Mouse (Mus musculus) c-Kit-negative CD71-positive TER-119-positive erythroid progenitor cells, embryonic 14.5 days (primary cell): ENCODE results near the gene Uhrf1bp1l.
"Not testable (repeated sequence)": the region's sequence is repeated elsewhere in the genome, so short reads cannot be mapped to it uniquely, and the experiment has no call there.

Experiments used
- DNase-seq: peaks from one replicate; pipeline ENCODE4 v3.0.0-alpha.2; 2013; ENCODE audit warnings: low read depth, low spot score

The Uhrf1bp1l gene

DNA sequence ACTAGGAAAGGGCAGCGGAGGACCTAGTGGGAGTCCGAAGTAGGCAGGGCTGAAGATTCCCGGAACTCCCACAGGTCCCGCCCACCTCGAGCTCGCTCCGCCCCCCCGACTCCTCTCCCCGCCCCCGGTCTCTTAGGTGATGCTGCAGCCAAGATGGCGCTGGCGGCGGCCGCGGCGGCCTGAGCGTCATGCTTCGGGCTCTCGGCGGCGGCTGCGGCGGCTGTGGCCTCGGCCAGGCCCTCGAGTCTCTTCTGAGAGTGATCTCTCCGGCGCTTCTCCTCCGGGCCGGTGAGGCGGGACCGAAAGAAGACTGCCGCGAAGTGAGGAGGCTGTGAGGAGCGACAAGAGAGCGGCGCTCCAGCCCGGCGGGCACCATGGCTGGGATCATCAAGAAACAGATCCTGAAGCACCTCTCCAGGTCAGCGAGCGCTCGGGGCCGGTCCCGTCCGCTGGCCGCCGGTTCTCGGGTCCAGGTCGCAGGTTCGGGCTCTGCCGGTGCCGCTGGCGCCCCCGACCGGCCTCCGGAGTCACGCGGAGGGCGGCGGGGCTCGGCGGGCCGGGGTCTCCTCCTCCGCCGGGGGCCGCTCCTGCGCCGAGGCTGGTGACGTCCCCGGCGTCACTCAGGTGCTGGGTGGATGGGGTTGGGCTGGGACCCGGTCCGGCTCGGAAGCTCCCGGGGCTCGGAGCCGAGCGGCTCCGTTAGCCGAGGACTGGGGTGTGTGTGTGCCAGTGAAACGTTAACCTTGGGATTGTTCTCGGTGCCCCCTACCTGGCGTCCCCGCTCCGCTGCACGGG is at the start of gene Uhrf1bp1l:
Uhrf1bp1l (plus strand) TSS at position 121 of the 795 bp plus-strand sequence.
- DNase-seq, result peak; percentile 91

DNA sequence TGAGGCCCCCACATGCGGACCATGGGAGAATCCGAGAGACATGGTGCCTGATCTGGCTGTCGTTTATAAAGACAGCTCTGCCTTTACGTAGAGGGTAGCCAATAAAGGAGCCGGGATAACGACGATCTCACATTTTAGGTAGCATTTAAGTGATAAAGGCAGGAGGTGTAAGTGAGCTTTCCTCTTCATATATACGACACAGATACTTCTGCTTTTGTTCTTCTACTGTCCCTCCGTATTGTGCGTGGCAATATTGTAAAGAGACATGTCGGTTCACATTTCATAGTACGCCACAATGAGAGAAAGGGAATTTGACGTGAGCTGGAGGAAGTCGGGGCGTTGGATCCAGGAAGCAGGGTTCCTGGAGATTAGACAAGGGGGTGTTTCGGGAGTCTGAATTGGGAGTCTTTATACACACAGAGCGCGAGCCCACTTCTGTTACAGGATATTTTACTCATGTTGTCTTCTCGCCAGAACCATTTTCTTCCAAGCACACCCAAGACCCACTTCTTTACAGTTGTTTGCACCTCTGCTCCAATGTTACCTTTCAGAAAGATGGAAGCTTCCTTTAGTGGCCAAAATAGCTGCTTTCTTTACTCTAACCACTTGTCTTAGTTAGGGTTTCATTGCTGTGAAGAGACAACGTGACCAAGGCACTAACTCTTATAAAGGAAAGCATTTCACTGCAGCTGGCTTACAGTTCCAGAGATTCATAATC is 49.4 kb upstream of the Uhrf1bp1l start:
- no peak for DNase-seq

DNA sequence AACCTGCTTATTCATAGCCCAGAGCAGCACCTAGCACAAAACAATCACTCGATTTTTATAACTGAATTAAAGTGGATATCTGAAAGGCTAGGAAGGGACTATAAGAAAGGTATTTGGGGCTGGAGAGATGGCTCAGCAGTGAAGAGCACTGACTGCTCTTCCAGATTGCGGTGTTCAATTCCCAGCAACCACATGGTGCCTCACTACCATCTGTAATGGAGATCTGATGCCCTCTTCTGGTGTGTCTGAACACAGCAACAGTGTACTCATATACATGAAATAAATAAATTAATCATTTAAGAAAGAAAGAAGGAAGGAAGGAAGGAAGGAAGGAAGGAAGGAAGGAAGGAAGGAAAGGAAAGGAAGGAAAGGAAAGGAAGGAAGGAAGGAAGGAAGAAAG is 48.5 kb upstream of the Uhrf1bp1l start:
- not testable (repeated sequence) for DNase-seq

DNA sequence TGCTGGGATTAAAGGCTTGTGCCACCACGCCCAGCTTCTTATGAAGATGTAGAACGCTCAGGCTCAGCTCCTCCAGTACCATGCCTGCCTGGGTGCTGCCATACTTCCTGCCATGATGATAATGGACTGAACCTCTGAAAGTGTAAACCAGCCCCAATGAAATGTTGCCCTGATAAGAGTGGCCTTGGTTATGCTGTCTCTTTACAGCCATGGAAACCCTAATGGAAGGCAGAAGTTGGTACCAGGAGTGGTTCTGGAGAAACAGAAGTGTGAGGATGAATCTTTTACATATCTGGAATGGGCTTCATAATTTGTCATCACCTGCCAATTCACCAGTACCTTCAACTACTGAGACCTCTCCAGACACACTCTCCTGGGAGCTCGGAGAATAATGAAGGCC is 46.8 kb upstream of the Uhrf1bp1l start:
- DNase-seq, result no peak

DNA sequence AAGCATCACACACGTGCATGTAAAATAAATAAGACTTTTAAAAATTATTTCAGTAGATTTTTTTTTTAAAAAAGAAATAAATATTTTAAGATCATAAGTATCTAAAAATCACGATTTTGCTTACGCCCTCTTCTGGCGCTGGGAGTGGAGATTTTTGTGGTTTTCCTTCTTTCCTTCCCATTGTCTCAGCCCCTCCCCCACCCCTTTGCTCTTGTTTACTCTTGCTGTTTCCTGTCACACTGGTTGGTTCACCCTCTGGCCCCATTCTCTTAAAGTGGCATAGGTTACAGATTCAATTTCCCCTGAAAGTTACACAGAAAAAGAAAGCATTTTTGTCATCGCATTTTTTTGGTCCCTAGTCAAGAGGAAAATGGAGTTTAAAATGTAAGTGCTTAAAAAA is 41.7 kb upstream of the Uhrf1bp1l start:
- no peak for DNase-seq

DNA sequence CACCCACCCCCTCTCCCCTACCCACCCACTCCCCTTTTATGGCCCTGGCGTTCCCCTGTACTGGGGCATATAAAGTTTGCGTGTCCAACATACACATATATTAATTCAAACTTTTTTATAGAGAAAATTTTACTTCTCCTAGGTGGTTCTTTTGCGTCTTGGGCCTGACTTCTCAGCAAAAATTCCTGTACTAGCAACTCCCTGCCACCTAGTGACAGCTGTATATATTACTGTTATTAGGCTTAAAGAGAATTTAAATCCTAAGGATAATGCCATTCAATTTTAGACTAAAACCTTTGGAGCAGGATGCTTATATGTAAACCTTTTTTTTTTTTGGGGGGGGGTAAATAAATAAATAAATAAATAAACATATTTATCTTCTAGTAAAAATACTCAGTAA is 37.4 kb upstream of the Uhrf1bp1l start:
- no peak for DNase-seq

DNA sequence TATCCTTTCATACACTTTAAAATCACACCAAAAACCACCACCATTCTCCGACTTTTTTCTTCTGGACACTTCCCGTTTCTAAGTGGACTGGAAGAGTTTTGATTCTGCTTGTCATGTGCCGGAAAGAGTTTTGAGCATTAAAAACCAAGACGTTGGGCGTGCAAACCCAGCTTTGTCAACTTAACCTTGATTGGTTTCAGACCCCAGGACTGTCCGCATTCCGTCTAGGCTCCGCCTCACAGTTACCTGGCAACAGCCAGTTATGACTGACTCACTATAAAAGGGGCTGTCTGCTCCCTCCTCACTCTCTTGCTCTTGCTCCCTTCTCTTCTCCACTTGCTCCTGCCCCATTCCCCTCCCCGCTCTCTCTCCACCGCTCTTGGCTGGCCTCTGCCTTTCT is 36.1 kb upstream of the Uhrf1bp1l start:
- no peak for DNase-seq

DNA sequence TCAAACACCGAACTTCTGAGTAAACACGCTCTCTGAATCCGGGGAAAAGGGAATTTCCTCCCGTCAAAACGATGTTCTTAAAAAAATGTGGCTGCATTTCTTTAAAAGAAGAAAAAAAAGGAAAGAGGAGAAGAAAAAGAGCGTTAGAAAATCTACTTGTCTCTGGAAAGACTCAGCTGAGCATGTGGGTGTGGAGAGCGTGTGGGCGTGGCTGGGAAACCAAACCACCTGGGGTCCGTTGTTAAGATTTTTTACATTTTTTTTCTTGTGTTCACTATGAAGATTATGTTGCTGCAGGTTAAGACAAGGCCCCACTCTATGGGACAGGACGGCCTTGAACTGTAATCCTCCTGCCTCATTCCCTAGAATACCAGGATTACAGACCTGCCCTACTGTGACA is 29.9 kb upstream of the Uhrf1bp1l start:
- DNase-seq, result no peak

DNA sequence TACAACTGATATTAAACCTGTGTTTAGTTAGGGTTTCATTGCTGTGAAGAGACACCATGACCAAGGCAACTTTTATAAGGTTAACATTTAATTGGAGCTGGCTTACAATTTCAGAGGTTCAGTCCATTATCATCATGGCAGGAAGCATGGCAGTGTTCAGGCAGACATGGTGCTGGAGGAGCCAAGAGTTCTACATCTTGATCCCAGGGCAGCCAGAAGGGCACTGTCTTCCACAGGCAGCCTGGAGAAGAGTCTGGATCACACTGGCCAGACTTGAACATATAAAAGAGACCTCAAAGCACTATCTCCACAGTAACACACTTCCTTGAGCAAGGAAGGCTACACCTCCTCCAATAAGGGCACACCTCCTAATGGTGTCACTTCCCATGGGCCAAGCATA is 24.5 kb upstream of the Uhrf1bp1l start:
- DNase-seq, result no peak

DNA sequence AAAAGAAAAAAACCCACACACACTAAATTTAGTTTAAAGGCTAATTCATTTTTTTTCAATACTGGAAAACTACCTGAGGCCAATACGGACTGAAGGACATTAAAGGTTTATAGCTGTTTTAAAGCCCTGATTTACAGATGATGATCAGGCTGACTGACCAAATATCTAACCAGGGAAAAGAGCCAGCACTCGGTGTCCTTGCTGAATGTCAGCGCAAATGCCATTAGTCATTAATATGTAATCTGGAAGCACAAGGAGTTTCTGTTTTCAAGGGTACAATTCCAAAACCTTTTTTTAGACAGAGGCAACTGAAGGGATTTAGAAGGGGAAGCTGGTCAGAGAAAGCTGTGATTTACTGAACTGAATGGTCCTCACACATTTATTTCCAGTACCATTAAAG is 24.0 kb upstream of the Uhrf1bp1l start:
- no peak for DNase-seq

DNA sequence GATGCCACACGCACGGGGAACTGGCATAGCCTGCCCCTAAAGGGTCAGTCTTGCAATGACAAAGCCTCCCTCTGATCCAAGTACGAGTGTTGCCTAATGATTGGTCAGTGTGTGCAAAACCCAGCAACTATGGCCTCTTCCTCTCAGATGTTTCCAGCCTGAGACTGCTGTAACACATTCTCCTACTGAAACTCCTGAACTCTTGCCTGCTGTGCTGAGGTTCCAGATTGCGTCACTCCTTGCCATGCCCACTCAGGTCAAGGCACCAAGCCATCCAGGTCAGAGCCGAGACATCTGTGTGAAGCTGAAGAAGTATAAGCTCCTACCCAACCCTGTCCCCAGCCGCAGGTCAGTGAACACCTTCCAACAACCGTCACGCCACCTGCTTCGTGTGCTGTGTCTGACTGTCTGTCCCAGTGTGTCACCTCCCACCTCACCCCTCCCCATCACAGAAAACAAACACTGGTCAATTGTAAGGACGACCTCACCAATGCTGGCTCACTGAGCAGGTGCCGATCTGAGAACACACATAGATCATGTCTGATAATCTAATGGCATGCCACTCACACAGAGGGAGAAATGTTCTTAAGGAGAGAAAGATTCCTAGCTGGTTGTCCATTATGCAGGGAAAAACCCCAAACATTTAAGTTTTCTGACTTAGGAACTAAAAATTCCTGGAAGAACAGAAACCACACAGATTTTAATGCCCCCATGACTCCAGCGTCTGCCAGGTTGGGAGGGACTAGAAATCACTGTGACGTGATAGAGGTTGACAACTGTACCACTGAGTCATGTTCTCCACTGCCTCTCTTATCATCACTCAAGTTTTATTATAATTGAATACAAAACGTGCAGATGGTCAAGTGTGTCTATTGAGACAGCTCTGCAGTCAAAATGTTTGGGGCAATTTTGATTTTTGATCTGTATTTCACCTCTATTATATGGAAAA is 22.3 kb upstream of the Uhrf1bp1l start:
- no peak for DNase-seq

DNA sequence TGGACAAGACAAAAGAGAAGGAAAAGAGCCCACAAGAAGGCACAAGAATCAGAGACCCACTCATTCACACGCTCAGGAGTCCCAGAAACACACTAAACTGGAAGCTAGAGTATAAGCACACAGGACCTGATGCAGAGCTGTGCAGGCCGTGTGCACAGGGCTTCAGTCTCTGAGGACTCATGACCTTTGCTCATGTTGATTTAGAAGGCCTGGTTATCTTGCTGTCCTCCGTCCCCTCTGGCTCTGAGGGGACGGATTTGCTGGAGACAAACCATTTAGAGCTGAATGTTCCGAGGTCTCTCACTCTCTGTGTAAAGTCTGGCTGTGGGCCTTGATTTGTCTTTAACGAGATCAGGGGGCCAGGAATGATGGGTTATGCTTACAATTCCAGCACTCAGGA is 14.4 kb upstream of the Uhrf1bp1l start:
- DNase-seq, result no peak

DNA sequence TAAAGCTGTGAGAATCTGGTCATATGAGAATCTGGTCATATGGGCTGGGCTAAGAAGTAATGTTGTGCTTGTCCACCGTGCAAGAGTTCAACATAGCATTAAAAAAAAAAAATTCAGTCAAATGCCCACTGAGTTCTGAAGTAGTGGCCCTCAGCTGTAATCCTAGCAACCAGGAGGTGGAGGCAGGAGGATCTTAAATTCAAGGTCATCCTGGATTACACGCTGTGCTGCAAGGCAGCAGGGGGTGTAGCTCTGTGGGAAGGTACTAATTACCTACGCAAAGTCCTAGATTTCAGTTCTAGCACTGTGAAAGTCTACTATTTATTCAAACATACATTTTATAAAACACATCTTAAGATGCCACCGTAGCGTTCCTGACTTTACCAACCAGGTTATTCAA is 13.4 kb upstream of the Uhrf1bp1l start:
- DNase-seq, result no peak

DNA sequence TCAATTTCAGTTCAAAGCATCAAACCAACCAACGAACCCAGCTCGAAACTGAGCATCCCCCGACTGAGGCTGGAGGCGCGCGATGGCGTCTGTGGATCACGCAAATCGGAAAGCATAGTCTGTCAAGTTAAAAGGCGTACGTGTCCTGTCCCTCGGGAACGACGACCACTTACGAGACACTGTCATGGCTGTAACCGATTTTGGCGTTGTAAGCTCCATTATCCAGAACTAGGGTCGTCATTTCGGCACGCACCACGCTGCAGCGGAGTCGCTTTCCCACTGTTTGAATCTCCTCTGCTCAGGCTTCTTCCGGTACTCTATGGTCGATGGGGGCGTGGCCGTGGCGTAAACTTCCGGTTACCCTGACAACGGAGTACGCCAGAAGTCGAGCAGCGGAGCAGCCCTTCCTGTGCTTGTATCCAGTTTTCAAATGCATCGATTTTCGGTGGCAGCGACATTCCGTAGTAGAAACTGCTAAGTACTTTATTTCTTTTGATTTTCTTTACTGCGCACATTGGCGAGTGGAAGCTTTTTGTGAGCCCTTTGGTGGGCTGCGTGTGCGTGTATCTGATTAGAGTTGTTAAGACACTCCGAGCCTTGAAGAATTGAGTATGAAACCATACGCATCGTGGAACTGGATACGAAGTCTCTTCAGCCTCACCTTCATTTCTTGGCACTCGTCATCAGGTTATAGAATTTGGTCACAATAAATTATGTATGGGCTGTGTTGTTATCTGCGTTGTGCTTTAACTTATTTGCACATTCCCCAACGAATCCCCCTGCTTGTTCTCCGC is 12.6 kb upstream of the Uhrf1bp1l start, which contains the start of gene Actr6:
Actr6 (minus strand) TSS at position 295 of the 794 bp plus-strand sequence.
- DNase-seq, result peak; percentile 89

DNA sequence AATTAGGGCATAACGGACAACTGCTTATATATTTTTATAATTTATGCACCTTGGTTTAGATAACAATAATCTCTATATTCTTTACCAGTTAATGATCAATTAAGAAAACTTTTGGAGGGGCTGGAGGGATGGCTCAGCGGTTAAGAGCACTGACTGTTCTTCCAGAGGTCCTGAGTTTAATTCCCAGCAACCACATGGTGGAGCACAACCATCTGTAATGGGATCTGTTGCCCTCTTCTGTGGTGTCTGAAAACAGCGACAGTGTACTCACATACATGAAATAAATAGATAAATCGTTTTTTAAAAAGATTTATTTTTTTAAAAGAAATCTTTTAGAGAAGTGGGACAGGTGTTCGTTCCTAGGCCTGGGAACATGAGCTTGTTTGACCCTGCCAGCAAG is 7.7 kb upstream of the Uhrf1bp1l start:
- no peak for DNase-seq

DNA sequence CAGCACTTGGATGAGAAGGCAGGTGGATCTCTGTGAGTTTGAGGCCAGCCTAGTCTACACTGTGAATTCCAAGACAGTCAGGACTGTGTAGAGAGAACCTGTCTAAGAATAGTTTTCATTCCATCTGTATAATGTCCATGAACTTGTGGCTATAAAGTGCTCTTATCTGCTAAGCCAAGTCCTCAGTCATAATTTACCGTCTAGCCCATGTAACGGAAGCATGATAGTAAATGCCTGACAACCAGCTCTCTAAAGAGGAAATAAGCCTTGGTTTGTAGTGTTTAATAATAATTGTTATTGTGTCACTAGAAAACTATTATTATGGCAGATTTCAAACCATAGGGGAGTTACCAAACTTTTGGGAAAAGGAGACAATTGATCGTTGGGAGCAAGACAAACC is 6.9 kb upstream of the Uhrf1bp1l start:
- no peak for DNase-seq

DNA sequence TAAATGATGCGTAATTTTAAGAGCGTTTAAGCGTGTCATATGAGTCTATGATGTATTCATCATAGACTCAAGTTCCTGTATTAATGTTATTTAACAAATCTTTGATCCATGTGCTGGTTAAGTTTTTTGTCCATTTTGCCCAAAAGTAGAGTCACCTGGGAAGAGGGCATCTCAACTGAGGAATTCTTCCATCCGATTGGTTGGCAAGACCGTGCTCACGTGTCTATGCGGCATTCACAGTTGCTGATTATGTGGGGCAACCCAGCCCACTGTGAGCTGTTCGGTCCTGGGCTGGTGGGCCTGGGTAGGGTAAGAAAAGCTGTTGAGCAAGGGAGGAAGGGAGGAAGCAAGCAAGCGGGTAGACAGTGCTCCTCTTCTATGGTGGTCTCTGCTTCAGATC is 6.4 kb upstream of the Uhrf1bp1l start:
- no peak for DNase-seq

DNA sequence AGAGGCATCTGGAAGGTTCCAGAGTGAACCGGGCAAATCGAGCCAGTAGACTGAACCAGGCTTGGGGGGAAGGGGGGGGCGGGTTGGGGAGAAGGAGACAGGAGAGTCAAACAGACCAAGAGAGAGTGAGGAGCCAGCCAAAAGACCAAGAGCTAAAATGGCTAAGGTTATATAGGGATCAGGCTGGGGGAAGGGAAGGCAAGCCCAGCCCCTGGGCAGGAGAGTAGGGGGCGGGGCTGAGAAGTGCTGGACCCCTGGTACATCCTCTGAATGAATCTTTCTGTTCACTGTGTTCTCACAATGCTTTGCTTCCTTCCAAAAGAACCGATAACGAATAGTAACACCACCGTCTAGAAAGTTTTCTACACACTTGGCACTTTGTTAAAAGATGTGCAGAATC is 5.1 kb upstream of the Uhrf1bp1l start:
- DNase-seq, result no peak

DNA sequence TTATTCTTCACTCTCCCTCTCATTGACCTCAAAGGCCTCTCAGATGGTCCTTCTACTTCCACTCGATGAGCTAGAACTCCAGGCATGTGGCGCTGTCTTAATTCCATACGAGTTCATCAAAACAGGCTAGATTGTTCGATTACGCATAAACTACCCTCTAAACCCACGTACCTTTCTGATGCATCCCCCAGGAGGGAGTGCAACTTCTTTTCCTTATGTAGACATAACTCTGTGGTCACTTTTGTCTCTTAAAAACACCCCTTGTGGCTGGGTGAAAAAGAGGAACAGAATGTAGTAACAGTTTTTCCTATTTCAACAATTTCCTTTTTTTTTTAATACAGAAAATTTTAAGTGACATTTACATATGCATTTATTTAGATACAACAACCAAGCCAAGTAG is 3.8 kb upstream of the Uhrf1bp1l start:
- DNase-seq, result no peak

DNA sequence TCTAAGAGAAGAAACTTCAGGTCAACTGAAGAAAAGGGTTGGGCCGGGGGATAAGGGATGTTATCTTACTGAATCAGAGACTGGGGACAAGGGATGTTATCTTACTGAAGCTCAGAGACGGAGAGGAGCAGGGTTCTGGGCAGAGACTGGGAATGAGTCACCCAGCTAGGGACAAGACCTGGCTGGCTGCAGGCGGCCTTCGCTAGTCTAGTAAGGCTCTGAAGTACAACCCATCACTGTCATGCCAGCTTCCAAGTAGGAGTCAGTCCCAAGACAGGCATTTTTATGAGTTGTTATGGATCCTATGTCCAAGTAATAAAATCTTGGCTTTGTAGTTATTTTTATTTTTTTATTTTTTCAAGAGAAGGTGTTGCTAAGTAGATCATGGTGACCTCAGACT is 1.5 kb upstream of the Uhrf1bp1l start:
- no peak for DNase-seq

DNA sequence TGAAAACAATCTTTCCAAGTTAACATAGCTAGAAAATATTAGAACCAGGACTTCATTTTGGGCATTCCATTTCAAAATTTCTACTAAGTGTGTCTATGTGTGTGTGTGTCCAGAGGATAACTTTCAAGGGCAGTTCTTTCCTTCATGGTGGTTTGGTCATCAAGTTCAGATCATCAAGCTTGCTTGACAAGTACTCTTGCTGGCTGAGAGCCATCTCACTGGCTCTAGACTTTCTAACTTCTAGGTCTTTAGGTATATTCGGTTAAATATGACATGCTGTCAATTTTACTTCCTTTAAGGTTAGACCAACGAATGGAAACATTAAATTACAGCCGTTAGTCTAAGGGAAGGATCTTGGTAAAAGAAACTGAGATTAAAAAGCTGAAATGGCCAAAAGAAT is 450 bp upstream of the Uhrf1bp1l start:
- DNase-seq, result no peak
